Mouse (Mus musculus) activated CD4-positive, CD25-positive, alpha-beta regulatory T cell, adult 9 weeks (primary cell): ENCODE results near the gene Olfr43. TPM values are rescaled to one million over a fixed set of nuclear protein-coding genes. Genes with fewer than 3 reads are reported as not detected.

Experiments
- polyA plus RNA-seq: library from polyadenylated mRNA; unstranded; fragments of 100-300 nt; shearing (Covaris generic); gene quantifications from one replicate; pipeline ENCODE4 v1.2.1, GENCODE M21; 2017

Gene Olfr43
- polyA plus RNA-seq, result not detected

DNA sequence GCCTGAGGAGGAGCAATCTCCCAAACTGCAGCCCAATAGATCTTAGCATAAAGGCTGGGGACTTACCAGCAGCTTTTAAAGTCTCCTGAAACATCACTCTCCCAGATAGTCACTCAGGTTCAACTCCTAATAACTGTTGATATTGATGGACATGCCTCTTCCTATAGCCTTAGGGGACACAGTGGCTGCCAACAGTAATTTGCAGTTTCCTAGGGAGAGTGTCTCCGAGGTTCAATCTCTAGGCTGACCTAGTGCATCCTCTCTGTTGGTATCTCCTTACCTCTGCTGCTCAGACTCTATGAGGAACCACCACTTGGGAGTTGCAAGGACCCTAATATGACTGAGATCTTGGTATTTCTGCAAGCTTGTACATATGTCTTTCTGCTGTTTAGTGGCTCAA lies at the start of gene Olfr43:
Gene Olfr43 (minus strand): TSS at position 101 of the 400 bp plus-strand sequence.

DNA sequence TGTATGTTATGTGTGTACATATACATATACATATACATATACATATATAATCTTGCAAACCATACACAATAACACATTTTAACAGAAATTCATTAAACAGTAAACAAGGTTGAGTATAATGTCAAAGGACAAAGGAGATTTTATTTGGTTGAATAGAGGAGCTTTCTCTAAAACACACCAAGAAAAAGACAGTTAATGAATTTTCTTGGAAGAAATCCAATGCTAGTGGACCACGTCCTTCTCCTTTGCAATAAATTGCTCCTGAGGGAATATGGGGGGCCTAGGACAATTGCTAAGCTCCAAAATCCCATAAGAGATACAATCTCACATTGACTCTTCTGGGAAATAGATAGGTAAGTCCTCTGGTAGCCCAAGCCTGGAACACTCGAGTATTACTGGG lies 48.3 kb upstream of the Olfr43 start, which contains the start of gene Olfr406:
Gene Olfr406 (plus strand): TSS at position 301 of the 400 bp plus-strand sequence.

DNA sequence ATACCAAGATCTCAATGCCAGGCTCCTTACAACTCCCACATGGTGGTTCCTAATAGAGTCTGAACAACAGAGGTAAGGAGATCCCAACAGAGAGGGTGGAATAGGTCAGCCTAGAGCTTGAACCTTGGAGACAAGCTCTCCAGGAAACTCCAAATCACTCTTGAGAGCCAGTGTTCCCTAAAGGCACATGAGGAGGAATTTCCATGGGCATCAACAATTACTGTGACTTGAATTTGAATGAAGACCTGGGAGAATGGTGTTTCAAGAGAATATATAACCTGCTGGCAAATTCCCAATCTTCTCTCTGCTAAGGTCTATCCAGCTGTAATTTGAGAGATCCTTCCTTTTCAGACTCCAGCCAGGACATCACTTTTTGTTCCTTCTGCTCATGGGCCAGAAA lies 25.2 kb downstream of the Olfr43 start, which contains the start of gene Olfr403:
Gene Olfr403 (plus strand): TSS at position 301 of the 400 bp plus-strand sequence.

Other genes with a start within 250 kb of the Olfr43 start
- gene Olfr398, start 221.0 kb downstream of the Olfr43 start, polyA plus RNA-seq, result not detected
- gene Olfr139, start 154.8 kb downstream of the Olfr43 start, polyA plus RNA-seq, result not detected
- not detected for gene Olfr399, start 154.8 kb downstream of the Olfr43 start, polyA plus RNA-seq
- gene Zfp616, start 141.4 kb downstream of the Olfr43 start, polyA plus RNA-seq, result not detected
- gene Olfr401, start 97.7 kb downstream of the Olfr43 start, polyA plus RNA-seq, result not detected
- gene Olfr402, start 57.9 kb downstream of the Olfr43 start, polyA plus RNA-seq, result not detected
- gene Olfr403, start 25.1 kb downstream of the Olfr43 start, polyA plus RNA-seq, result not detected
- not detected for gene Olfr406, start 48.4 kb upstream of the Olfr43 start, polyA plus RNA-seq
- not detected for gene Olfr59, start 72.4 kb upstream of the Olfr43 start, polyA plus RNA-seq
- gene Olfr410, start 126.7 kb upstream of the Olfr43 start, polyA plus RNA-seq, result 0.09 TPM
- not detected for gene Olfr411, start 141.3 kb upstream of the Olfr43 start, polyA plus RNA-seq
- not detected for gene Olfr412, start 150.7 kb upstream of the Olfr43 start, polyA plus RNA-seq